Mouse (Mus musculus): ENCODE measurements around the gene Sbf1. TPM values are rescaled to one million over a fixed set of nuclear protein-coding genes. Genes with fewer than 3 reads are reported as not detected.

Gene Sbf1
- polyA plus RNA-seq, 1 experiment from 2014 or later = 45.1 TPM

GRCm38 (mm10) chr15:89291521-89291920, 23.6 kb downstream of the Sbf1 start:
- no peak overlapping the region for H3K4me2 ChIP-seq (ENCODE audit: low read length)
- no peak overlapping the region for H3K27ac ChIP-seq (replicated peaks in 1 of 2; ENCODE audit: control insufficient read depth in 1 of 2, insufficient read depth in 1 of 2, low read depth in 2 of 2, low read length in 2 of 2)
- ATAC-seq (ENCODE audit: insufficient number of reproducible peaks, insufficient read depth, low FRiP score, low read depth) = no peak
- H3K4me3 ChIP-seq (ENCODE audit: control insufficient read depth in 1 of 2, insufficient read depth in 1 of 2, low read depth in 1 of 2, low read length in 2 of 2) = no peak overlapping the region
- no peak overlapping the region for H3K9ac ChIP-seq (ENCODE audit: low read length)
- peaks cover 3 to 4% of the 10 kb centered on the region in 2 experiments; a peak in 1 of 4 replicates for H3K4me1 ChIP-seq (ENCODE audit: control insufficient read depth in 2 of 2, insufficient read depth in 2 of 2, low read length in 2 of 2)
- H3K27me3 ChIP-seq (ENCODE audit: control insufficient read depth, insufficient read depth, low read length) = no peaks in the 10 kb centered on the region
- no peaks in the 10 kb centered on the region for H3K9me3 ChIP-seq (ENCODE audit: control insufficient read depth, low read length)
- peaks cover 97% of the 10 kb centered on the region for H3K36me3 ChIP-seq (ENCODE audit: control insufficient read depth, insufficient read depth, low read length)
- WGBS = 74% methylated on average over 3 of the region's 3 CpGs

- 0 out of 4 replicates have a peak, but pooled peaks cover 0 to 2% of the 10 kb centered on the region in 2 experiments for H3K4me1 ChIP-seq (ENCODE audit: control insufficient read depth in 2 of 2, insufficient read depth in 2 of 2, low read length in 2 of 2)
- no peak overlapping the region for H3K4me3 ChIP-seq (ENCODE audit: control insufficient read depth in 1 of 2, insufficient read depth in 1 of 2, low read depth in 1 of 2, low read length in 2 of 2)
- ATAC-seq (ENCODE audit: insufficient number of reproducible peaks, insufficient read depth, low FRiP score, low read depth) = no peak
- no peaks in the 10 kb centered on the region for H3K27me3 ChIP-seq (ENCODE audit: control insufficient read depth, insufficient read depth, low read length)
- no peaks in the 10 kb centered on the region for H3K9me3 ChIP-seq (ENCODE audit: control insufficient read depth, low read length)
- H3K4me2 ChIP-seq (ENCODE audit: low read length) = no peak overlapping the region
- 92% methylated on average over 11 of the region's 11 CpGs for WGBS
- H3K36me3 ChIP-seq (ENCODE audit: control insufficient read depth, insufficient read depth, low read length) = peaks cover 83% of the 10 kb centered on the region
- H3K27ac ChIP-seq (replicated peaks in 1 of 2; ENCODE audit: control insufficient read depth in 1 of 2, insufficient read depth in 1 of 2, low read depth in 2 of 2, low read length in 2 of 2) = no peak overlapping the region
- H3K9ac ChIP-seq (ENCODE audit: low read length) = no peak overlapping the region
Measured at GRCm38 (mm10) chr15:89289455-89289854, 25.7 kb downstream of the Sbf1 start.

GRCm38 (mm10) chr15:89288227-89288767, 26.8 kb downstream of the Sbf1 start:
- 87% methylated on average over 23 of the region's 23 CpGs for WGBS
- peaks cover 0 to 2% of the 10 kb centered on the region in 2 experiments; a peak in 1 of 4 replicates for H3K4me1 ChIP-seq (ENCODE audit: control insufficient read depth in 2 of 2, insufficient read depth in 2 of 2, low read length in 2 of 2)
- H3K9ac ChIP-seq (ENCODE audit: low read length) = no peak overlapping the region
- no peak overlapping the region; a peak in 1 of 4 replicates for H3K27ac ChIP-seq (replicated peaks in 1 of 2; ENCODE audit: control insufficient read depth in 1 of 2, insufficient read depth in 1 of 2, low read depth in 2 of 2, low read length in 2 of 2)
- no peaks in the 10 kb centered on the region for H3K27me3 ChIP-seq (ENCODE audit: control insufficient read depth, insufficient read depth, low read length)
- peaks cover 83% of the 10 kb centered on the region for H3K36me3 ChIP-seq (ENCODE audit: control insufficient read depth, insufficient read depth, low read length)
- no peak overlapping the region for H3K4me3 ChIP-seq (ENCODE audit: control insufficient read depth in 1 of 2, insufficient read depth in 1 of 2, low read depth in 1 of 2, low read length in 2 of 2)
- no peaks in the 10 kb centered on the region for H3K9me3 ChIP-seq (ENCODE audit: control insufficient read depth, low read length)
- ATAC-seq (ENCODE audit: insufficient number of reproducible peaks, insufficient read depth, low FRiP score, low read depth) = no peak
- no peak overlapping the region for H3K4me2 ChIP-seq (ENCODE audit: low read length)

- no peaks in the 10 kb centered on the region for H3K27me3 ChIP-seq (ENCODE audit: control insufficient read depth, insufficient read depth, low read length)
- no peak overlapping the region for H3K4me3 ChIP-seq (ENCODE audit: control insufficient read depth in 1 of 2, insufficient read depth in 1 of 2, low read depth in 1 of 2, low read length in 2 of 2)
- H3K9me3 ChIP-seq (ENCODE audit: control insufficient read depth, low read length) = no peaks in the 10 kb centered on the region
- ATAC-seq (ENCODE audit: insufficient number of reproducible peaks, insufficient read depth, low FRiP score, low read depth) = no peak
- WGBS = 87% methylated on average over 5 of the region's 5 CpGs
- H3K4me2 ChIP-seq (ENCODE audit: low read length) = no peak overlapping the region
- peaks cover 0 to 2% of the 10 kb centered on the region in 2 experiments; a peak in 1 of 4 replicates for H3K4me1 ChIP-seq (ENCODE audit: control insufficient read depth in 2 of 2, insufficient read depth in 2 of 2, low read length in 2 of 2)
- H3K9ac ChIP-seq (ENCODE audit: low read length) = no peak overlapping the region
- peaks cover 83% of the 10 kb centered on the region for H3K36me3 ChIP-seq (ENCODE audit: control insufficient read depth, insufficient read depth, low read length)
- no peak overlapping the region for H3K27ac ChIP-seq (replicated peaks in 1 of 2; ENCODE audit: control insufficient read depth in 1 of 2, insufficient read depth in 1 of 2, low read depth in 2 of 2, low read length in 2 of 2)
Measured at GRCm38 (mm10) chr15:89286582-89286981, 28.5 kb downstream of the Sbf1 start.

- H3K4me1 ChIP-seq (ENCODE audit: control insufficient read depth in 2 of 2, insufficient read depth in 2 of 2, low read length in 2 of 2) = peaks cover 0 to 2% of the 10 kb centered on the region in 2 experiments; a peak in 1 of 4 replicates
- peaks cover 85% of the 10 kb centered on the region for H3K36me3 ChIP-seq (ENCODE audit: control insufficient read depth, insufficient read depth, low read length)
- no peaks in the 10 kb centered on the region for H3K9me3 ChIP-seq (ENCODE audit: control insufficient read depth, low read length)
- no peak overlapping the region for H3K27ac ChIP-seq (replicated peaks in 1 of 2; ENCODE audit: control insufficient read depth in 1 of 2, insufficient read depth in 1 of 2, low read depth in 2 of 2, low read length in 2 of 2)
- 86% methylated on average over 7 of the region's 7 CpGs for WGBS
- ATAC-seq (ENCODE audit: insufficient number of reproducible peaks, insufficient read depth, low FRiP score, low read depth) = no peak
- no peak overlapping the region for H3K4me3 ChIP-seq (ENCODE audit: control insufficient read depth in 1 of 2, insufficient read depth in 1 of 2, low read depth in 1 of 2, low read length in 2 of 2)
- no peak overlapping the region for H3K4me2 ChIP-seq (ENCODE audit: low read length)
- H3K27me3 ChIP-seq (ENCODE audit: control insufficient read depth, insufficient read depth, low read length) = no peaks in the 10 kb centered on the region
- no peak overlapping the region for H3K9ac ChIP-seq (ENCODE audit: low read length)
Measured at GRCm38 (mm10) chr15:89286114-89286513, 29.0 kb downstream of the Sbf1 start.

- no peak for ATAC-seq (ENCODE audit: insufficient number of reproducible peaks, insufficient read depth, low FRiP score, low read depth)
- Histone ChIP-seq H3K9me3 (ENCODE audit: control insufficient read depth, low read length) (no peaks in the 10 kb centered on the region), H3K4me3 (ENCODE audit: control insufficient read depth in 1 of 2, insufficient read depth in 1 of 2, low read depth in 1 of 2, low read length in 2 of 2) (no peak overlapping the region), H3K36me3 (ENCODE audit: control insufficient read depth, insufficient read depth, low read length) (peaks cover 85% of the 10 kb centered on the region), H3K4me2 (ENCODE audit: low read length) (no peak overlapping the region), H3K27me3 (ENCODE audit: control insufficient read depth, insufficient read depth, low read length) (no peaks in the 10 kb centered on the region), H3K27ac (replicated peaks in 1 of 2; ENCODE audit: control insufficient read depth in 1 of 2, insufficient read depth in 1 of 2, low read depth in 2 of 2, low read length in 2 of 2) (no peak overlapping the region), H3K9ac (ENCODE audit: low read length) (no peak overlapping the region), H3K4me1 (ENCODE audit: control insufficient read depth in 2 of 2, insufficient read depth in 2 of 2, low read length in 2 of 2) (peaks cover 0 to 2% of the 10 kb centered on the region in 2 experiments; a peak in 1 of 4 replicates)
- WGBS = 89% methylated on average over 5 of the region's 5 CpGs
Measured at GRCm38 (mm10) chr15:89285478-89285877, 29.6 kb downstream of the Sbf1 start.

- Histone ChIP-seq H3K4me1 (ENCODE audit: control insufficient read depth in 2 of 2, insufficient read depth in 2 of 2, low read length in 2 of 2) (peaks cover 0 to 2% of the 10 kb centered on the region in 2 experiments; a peak in 1 of 4 replicates), H3K4me2 (ENCODE audit: low read length) (no peak overlapping the region), H3K9ac (ENCODE audit: low read length) (no peak overlapping the region), H3K4me3 (ENCODE audit: control insufficient read depth in 1 of 2, insufficient read depth in 1 of 2, low read depth in 1 of 2, low read length in 2 of 2) (no peak overlapping the region), H3K9me3 (ENCODE audit: control insufficient read depth, low read length) (no peaks in the 10 kb centered on the region), H3K36me3 (ENCODE audit: control insufficient read depth, insufficient read depth, low read length) (peaks cover 85% of the 10 kb centered on the region), H3K27ac (replicated peaks in 1 of 2; ENCODE audit: control insufficient read depth in 1 of 2, insufficient read depth in 1 of 2, low read depth in 2 of 2, low read length in 2 of 2) (no peak overlapping the region), H3K27me3 (ENCODE audit: control insufficient read depth, insufficient read depth, low read length) (no peaks in the 10 kb centered on the region)
- ATAC-seq (ENCODE audit: insufficient number of reproducible peaks, insufficient read depth, low FRiP score, low read depth) = no peak
Measured at GRCm38 (mm10) chr15:89285004-89285403, 30.1 kb downstream of the Sbf1 start.

- Histone ChIP-seq H3K4me3 (ENCODE audit: control insufficient read depth in 1 of 2, insufficient read depth in 1 of 2, low read depth in 1 of 2, low read length in 2 of 2) (no peak overlapping the region), H3K4me1 (ENCODE audit: control insufficient read depth in 2 of 2, insufficient read depth in 2 of 2, low read length in 2 of 2) (peaks cover 0 to 2% of the 10 kb centered on the region in 2 experiments; a peak in 1 of 4 replicates), H3K4me2 (ENCODE audit: low read length) (no peak overlapping the region), H3K9me3 (ENCODE audit: control insufficient read depth, low read length) (no peaks in the 10 kb centered on the region), H3K9ac (ENCODE audit: low read length) (no peak overlapping the region), H3K27me3 (ENCODE audit: control insufficient read depth, insufficient read depth, low read length) (no peaks in the 10 kb centered on the region), H3K36me3 (ENCODE audit: control insufficient read depth, insufficient read depth, low read length) (peaks cover 84% of the 10 kb centered on the region), H3K27ac (replicated peaks in 1 of 2; ENCODE audit: control insufficient read depth in 1 of 2, insufficient read depth in 1 of 2, low read depth in 2 of 2, low read length in 2 of 2) (no peak overlapping the region)
- WGBS = 82% methylated on average over 2 of the region's 2 CpGs
- ATAC-seq (ENCODE audit: insufficient number of reproducible peaks, insufficient read depth, low FRiP score, low read depth) = no peak
Measured at GRCm38 (mm10) chr15:89284094-89284493, 31.0 kb downstream of the Sbf1 start.

Data from heart, embryonic 14.5 days (tissue).